Mouse (Mus musculus): ENCODE measurements at regions not wholly inside any gene's neighbourhood (a gene's known extent, or its start where the extent isn't known, plus 50 kb on each side); places are given as distances from the start of the nearest gene placed in this dataset.

DNA sequence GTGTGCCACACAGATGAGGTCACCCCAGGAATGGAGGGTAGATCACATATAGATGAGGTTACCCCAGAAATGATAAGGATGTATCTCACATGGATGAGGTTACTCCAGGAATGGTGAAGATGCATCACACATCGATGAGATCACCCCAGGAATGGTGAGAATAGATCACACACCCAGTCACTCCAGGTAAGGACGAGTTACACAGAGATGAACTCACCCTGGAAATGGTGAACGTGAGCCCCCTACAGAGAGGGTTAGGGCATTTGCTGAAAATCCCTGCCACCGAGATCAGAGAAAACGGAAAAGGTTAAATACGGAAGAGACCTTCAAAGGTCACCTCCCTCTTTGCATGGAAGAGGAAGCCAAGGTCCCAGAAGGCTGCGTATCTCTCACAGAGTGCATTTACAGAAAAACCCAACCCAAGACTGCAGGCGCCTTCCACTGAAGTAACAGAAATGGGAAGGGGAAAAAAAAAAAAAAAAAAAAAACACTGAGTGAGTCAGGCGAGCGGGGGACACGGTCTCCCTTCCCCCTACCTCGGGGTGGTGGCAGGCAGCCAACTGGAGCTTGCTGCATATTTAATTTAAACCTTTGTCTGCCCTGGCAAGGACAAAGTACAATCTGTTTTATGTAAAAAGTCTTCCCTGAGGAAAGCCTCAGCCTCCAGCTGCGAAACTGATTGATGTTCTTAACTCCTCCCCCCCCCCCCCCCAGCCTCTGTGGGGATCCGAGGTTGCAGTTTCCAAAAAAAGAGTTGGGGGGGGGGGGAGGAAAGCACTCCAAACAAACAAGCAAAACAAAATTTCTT lies 175.8 kb upstream of the Jmjd1c start:
- peak in 1 of 2 experiments; percentile 34 for DNase-seq (ENCODE audit: low read depth in 1 of 2, low spot score in 2 of 2)
- Histone ChIP-seq H3K4me3 (ENCODE audit: extremely low read depth, insufficient read depth, insufficient read length) (peak overlapping the region; percentile 46), H3K27ac (ENCODE audit: insufficient read depth, low read length) (no peak overlapping the region)

DNA sequence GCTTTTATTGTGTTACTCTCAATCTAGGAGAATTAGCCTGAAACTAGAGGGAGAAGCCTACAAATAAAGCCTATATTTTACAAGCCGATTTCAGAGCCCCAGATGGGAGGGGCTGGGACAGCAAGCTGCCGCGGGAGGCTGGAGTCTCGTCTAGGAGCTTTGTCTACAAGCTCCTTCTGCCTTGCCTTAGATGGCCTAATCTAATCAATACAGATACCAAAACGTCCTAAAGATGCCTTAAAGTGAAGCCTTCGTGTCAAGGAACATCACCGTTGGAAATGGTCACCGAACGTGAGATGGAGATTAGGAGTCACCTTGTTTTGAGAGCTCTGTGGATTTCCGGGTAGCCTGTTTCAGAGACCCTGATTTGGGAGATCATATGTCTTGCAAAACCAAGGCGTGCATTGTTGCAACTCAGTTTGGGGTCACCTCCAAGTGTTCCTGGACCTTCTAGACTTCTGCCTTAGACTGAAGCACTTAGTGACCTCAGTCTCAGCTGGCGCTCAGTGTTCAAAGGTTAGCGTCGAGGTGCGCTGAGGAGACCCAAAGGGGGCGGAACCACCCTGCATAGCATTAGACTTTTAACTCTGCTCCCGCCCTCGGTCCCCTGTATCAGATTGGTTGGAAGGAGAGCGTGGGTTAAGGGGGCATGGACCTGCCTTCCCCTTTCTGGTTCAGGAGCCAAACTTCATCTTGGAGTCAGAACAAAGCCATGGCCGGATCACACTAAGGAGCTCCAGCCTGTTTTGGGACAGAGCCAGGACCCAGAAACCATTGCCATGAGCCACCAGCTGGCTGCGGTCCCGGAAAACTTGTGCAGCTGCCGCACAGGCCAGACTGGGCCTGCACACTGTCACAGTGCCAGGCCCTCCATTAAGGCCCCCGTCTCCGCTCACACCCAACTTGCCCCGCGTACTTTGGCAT lies 174.9 kb upstream of the Jmjd1c start:
- no peaks in the 10 kb centered on the region for H3K36me3 ChIP-seq (ENCODE audit: control insufficient read depth, insufficient read depth, low read length)
- 48% methylated on average over 27 of the region's 27 CpGs for WGBS
- DNase-seq (ENCODE audit: low read depth in 1 of 2, low spot score in 2 of 2) = no peak
- H3K4me1 ChIP-seq (ENCODE audit: control insufficient read depth, insufficient read depth, insufficient read length) = peaks cover 5% of the 10 kb centered on the region; the same call in 1 of the 2 replicates
- H3K27ac ChIP-seq (ENCODE audit: insufficient read depth, low read length) = peak overlapping the region; percentile 11; the same call in 1 of the 2 replicates
- TF ChIP-seq CTCF (IDR thresholded peaks at IDR 0.05; ENCODE audit: extremely low read depth, insufficient read depth, insufficient read length, insufficient replicate concordance) = no peak
- TF ChIP-seq POLR2A (IDR thresholded peaks at IDR 0.05; ENCODE audit: low read depth, low read length) = no peak
- no peaks in the 10 kb centered on the region for H3K27me3 ChIP-seq (ENCODE audit: control insufficient read depth, insufficient read depth, low read length)
- H3K4me3 ChIP-seq (ENCODE audit: extremely low read depth, insufficient read depth, insufficient read length) = peak overlapping the region; percentile 46

More for the DNA sequence above, 175.8 kb upstream of the Jmjd1c start:
- Histone ChIP-seq H3K4me1 (ENCODE audit: control insufficient read depth, insufficient read depth, insufficient read length) (peaks cover 5% of the 10 kb centered on the region; the same call in 1 of the 2 replicates), H3K36me3 (ENCODE audit: control insufficient read depth, insufficient read depth, low read length) (no peaks in the 10 kb centered on the region), H3K27me3 (ENCODE audit: control insufficient read depth, insufficient read depth, low read length) (no peaks in the 10 kb centered on the region)
- TF ChIP-seq CTCF (IDR thresholded peaks at IDR 0.05; ENCODE audit: extremely low read depth, insufficient read depth, insufficient read length, insufficient replicate concordance) = no peak
- no peak for TF ChIP-seq POLR2A (IDR thresholded peaks at IDR 0.05; ENCODE audit: low read depth, low read length)
- 2% methylated on average over 14 of the region's 14 CpGs for WGBS

DNA sequence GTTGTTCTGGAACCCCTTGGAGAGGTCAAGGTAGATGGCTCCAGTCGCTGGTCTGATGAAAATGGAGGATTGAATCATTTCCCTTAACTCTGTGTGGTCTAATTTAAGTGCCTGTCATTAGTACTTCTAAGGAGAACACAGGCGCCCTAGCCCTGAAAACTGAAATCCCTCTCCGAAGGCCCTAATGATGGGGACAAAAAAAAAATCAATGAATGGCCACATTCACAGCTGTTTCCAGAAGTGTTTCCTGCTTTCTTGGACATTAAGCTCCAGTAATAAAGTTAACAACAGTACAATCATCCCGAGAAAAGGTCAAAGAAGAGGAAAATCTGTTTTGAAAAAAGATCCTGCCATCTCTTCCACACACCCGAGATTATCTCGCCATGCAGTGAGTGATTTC lies 174.1 kb upstream of the Jmjd1c start:
- Histone ChIP-seq H3K27me3 (ENCODE audit: control insufficient read depth, insufficient read depth, low read length) (no peaks in the 10 kb centered on the region), H3K36me3 (ENCODE audit: control insufficient read depth, insufficient read depth, low read length) (no peaks in the 10 kb centered on the region), H3K4me1 (ENCODE audit: control insufficient read depth, insufficient read depth, insufficient read length) (peaks cover 5% of the 10 kb centered on the region; the same call in 1 of the 2 replicates), H3K4me3 (ENCODE audit: extremely low read depth, insufficient read depth, insufficient read length) (no peak overlapping the region), H3K27ac (ENCODE audit: insufficient read depth, low read length) (no peak overlapping the region)
- no peak for TF ChIP-seq CTCF (IDR thresholded peaks at IDR 0.05; ENCODE audit: extremely low read depth, insufficient read depth, insufficient read length, insufficient replicate concordance)
- no peak for TF ChIP-seq POLR2A (IDR thresholded peaks at IDR 0.05; ENCODE audit: low read depth, low read length)
- WGBS = 80% methylated on average over 6 of the region's 6 CpGs
- no peak for DNase-seq (ENCODE audit: low read depth in 1 of 2, low spot score in 2 of 2)

DNA sequence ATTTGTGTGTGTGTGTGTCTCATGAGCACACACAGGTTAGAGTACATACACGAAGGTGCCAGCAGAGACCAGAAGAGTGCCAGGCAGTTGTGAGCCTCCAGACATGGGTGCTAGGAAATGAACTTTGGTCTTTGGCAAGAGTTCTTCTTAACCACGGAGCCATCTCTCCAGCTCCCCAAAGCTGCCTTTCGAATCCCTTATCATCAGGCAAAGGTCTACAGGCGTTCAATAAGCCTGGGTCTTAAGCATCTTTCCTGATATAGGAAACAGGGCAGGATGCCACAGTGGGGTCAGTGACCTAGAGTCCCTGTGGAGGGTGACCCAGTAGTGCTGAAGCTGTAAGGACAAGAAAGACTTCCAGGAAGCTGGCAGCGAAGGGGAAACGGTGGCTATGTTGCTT lies 173.6 kb upstream of the Jmjd1c start:
- no peak overlapping the region for H3K4me3 ChIP-seq (ENCODE audit: extremely low read depth, insufficient read depth, insufficient read length)
- no peak for DNase-seq (ENCODE audit: low read depth in 1 of 2, low spot score in 2 of 2)
- TF ChIP-seq CTCF (IDR thresholded peaks at IDR 0.05; ENCODE audit: extremely low read depth, insufficient read depth, insufficient read length, insufficient replicate concordance) = no peak
- no peak for TF ChIP-seq POLR2A (IDR thresholded peaks at IDR 0.05; ENCODE audit: low read depth, low read length)
- H3K4me1 ChIP-seq (ENCODE audit: control insufficient read depth, insufficient read depth, insufficient read length) = peaks cover 5% of the 10 kb centered on the region; the same call in 1 of the 2 replicates
- H3K36me3 ChIP-seq (ENCODE audit: control insufficient read depth, insufficient read depth, low read length) = no peaks in the 10 kb centered on the region
- H3K27me3 ChIP-seq (ENCODE audit: control insufficient read depth, insufficient read depth, low read length) = no peaks in the 10 kb centered on the region
- 68% methylated on average over 6 of the region's 6 CpGs for WGBS
- no peak overlapping the region for H3K27ac ChIP-seq (ENCODE audit: insufficient read depth, low read length)

DNA sequence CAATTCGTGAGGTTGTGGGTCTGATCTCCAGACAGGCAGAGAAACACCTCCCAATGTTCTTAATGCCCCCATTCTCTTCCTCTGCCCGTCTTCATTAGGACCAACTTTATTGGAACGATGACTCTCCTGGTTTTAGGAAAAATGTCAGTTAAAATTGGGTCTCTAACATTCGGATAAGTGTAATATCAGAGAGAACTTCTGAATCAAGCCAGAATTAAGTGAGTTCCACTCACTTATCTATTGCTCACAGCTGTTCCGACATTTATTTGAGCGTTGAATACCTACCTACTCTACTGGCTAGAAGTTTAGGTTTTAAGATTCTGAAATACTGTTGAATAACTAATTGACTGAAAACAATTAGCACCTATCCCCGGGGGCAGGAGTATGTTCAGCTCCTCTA lies 172.0 kb upstream of the Jmjd1c start:
- Histone ChIP-seq H3K4me3 (ENCODE audit: extremely low read depth, insufficient read depth, insufficient read length) (no peak overlapping the region), H3K27ac (ENCODE audit: insufficient read depth, low read length) (no peak overlapping the region), H3K36me3 (ENCODE audit: control insufficient read depth, insufficient read depth, low read length) (no peaks in the 10 kb centered on the region), H3K27me3 (ENCODE audit: control insufficient read depth, insufficient read depth, low read length) (no peaks in the 10 kb centered on the region), H3K4me1 (ENCODE audit: control insufficient read depth, insufficient read depth, insufficient read length) (peaks cover 5% of the 10 kb centered on the region; the same call in 1 of the 2 replicates)
- no peak for TF ChIP-seq POLR2A (IDR thresholded peaks at IDR 0.05; ENCODE audit: low read depth, low read length)
- no peak for TF ChIP-seq CTCF (IDR thresholded peaks at IDR 0.05; ENCODE audit: extremely low read depth, insufficient read depth, insufficient read length, insufficient replicate concordance)
- 86% methylated on average over 7 of the region's 7 CpGs for WGBS
- DNase-seq (ENCODE audit: low read depth in 1 of 2, low spot score in 2 of 2) = no peak

DNA sequence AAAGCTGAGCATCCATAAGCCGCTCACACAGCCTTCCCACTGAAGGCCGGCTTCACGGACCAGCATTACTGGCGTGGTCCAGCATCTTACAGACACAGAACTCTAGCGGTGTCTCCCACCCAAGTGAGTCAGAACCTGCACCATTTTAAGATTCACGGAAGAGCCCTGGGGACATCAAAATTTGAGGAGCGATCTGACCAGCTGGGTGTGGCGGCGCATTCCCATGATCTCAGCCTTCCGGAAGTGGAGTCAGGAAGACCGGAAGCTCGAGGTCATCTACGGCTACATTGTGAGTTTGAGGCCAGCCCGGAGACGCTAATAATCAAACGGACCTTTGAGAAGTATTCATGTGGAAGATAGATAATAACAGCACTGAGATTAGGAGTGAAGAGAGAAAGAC lies 171.5 kb upstream of the Jmjd1c start:
- no peak for TF ChIP-seq POLR2A (IDR thresholded peaks at IDR 0.05; ENCODE audit: low read depth, low read length)
- TF ChIP-seq CTCF (IDR thresholded peaks at IDR 0.05; ENCODE audit: extremely low read depth, insufficient read depth, insufficient read length, insufficient replicate concordance) = no peak
- H3K36me3 ChIP-seq (ENCODE audit: control insufficient read depth, insufficient read depth, low read length) = no peaks in the 10 kb centered on the region
- 96% methylated on average over 16 of the region's 16 CpGs for WGBS
- H3K27ac ChIP-seq (ENCODE audit: insufficient read depth, low read length) = no peak overlapping the region
- no peak for DNase-seq (ENCODE audit: low read depth in 1 of 2, low spot score in 2 of 2)
- H3K4me3 ChIP-seq (ENCODE audit: extremely low read depth, insufficient read depth, insufficient read length) = no peak overlapping the region
- H3K27me3 ChIP-seq (ENCODE audit: control insufficient read depth, insufficient read depth, low read length) = no peaks in the 10 kb centered on the region
- peaks cover 5% of the 10 kb centered on the region; the same call in 1 of the 2 replicates for H3K4me1 ChIP-seq (ENCODE audit: control insufficient read depth, insufficient read depth, insufficient read length)
